Mouse (Mus musculus) layer of hippocampus, postnatal 25 days (tissue): ENCODE measurements around the gene 4931409K22Rik. TPM values are rescaled to one million over a fixed set of nuclear protein-coding genes. Genes with fewer than 3 reads are reported as not detected.
"Not testable (repeated sequence)": the region's sequence is repeated elsewhere in the genome, so short reads cannot be mapped to it uniquely, and the experiment has no call there.

Source experiments
- DNase-seq, 2 experiments: peaks; one replicate each; pipeline ENCODE4 v3.0.0; 2022; ENCODE audit warnings: mixed read lengths in 2 of 2, low spot score in 1 of 2; ENCODE audit errors: extremely low spot score in 1 of 2
- total RNA-seq, 2 experiments: library from RNA; stranded (reverse); gene quantifications; 2 replicates each; pipeline ENCODE4 v1.2.3; 2021

4931409K22Rik gene
- total RNA-seq, 2 experiments from 2014 or later = not detected

DNA sequence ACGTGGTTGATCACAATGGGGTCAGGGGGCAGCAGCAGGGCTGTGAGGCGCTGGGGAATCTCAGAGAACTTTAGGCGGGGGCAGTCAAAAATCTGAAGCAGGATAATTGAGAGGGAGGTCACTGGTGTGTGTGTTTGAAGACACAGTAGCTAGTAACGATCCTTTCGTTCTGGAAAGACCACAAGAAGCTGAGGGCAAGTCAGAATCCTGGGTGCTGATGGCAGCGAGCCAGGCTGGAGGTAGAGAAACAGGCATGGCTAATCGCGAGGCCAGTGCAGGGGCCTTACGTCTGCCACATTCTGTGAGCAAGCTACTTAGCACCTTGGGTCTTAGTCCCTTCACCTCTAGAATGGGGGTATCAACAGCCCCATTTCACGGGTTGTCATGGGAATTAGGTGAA, 37.3 kb upstream of the 4931409K22Rik start:
- no peak for DNase-seq

DNA sequence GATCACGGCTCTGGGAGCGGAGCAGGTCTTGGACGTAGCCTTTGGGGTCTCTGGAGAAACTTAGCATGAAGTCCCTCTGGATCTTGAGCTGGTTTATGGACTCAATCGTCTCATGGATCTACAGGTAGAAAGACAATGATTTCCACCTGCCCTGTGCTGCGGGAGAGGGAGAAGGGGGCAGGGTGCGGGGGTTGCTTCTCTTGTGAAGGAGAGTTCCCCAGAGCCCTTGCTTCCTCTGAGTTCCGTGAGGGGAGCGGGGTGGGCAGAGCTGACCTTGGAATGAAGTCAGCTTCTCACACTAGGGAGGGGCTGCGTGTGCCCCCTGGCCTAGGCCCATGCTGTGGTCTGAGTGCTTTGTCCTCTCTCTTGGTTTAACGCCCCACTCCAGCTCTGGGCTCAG, 36.6 kb upstream of the 4931409K22Rik start:
- no peak for DNase-seq

DNA sequence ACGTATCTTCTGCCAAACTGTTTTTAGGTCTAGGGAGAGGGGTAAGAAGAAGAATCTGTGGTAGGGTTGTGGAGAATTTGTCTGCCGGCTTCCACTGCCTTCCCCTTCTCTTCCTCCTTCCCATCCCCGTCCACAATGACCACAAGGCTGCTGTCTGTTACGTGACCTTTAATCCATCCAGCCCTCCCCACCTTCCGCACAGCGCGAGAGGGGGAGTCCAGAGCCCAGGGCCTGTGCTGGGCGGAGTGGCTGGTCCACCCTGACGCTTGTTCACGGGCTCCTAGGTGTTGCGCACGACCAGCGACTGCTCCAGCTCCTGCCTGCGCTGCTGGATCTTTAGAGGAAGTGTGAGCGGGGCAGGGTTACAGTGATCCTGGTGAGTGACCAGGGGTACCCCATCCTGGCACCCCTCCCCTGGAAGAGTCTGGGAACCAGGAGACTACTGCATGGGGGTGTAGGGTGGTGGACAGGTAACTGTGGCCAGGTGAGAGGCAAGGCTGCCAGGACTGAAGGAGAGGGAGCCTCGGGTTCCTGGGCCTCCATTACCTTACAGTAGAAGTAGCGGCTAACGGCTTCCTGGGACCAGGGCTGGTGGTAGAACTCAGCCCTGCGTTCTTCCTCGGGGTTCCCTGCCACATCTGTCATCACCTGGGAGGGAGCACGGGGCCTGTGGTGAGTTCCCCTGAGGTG, 36.0 kb upstream of the 4931409K22Rik start:
- DNase-seq = no peak

DNA sequence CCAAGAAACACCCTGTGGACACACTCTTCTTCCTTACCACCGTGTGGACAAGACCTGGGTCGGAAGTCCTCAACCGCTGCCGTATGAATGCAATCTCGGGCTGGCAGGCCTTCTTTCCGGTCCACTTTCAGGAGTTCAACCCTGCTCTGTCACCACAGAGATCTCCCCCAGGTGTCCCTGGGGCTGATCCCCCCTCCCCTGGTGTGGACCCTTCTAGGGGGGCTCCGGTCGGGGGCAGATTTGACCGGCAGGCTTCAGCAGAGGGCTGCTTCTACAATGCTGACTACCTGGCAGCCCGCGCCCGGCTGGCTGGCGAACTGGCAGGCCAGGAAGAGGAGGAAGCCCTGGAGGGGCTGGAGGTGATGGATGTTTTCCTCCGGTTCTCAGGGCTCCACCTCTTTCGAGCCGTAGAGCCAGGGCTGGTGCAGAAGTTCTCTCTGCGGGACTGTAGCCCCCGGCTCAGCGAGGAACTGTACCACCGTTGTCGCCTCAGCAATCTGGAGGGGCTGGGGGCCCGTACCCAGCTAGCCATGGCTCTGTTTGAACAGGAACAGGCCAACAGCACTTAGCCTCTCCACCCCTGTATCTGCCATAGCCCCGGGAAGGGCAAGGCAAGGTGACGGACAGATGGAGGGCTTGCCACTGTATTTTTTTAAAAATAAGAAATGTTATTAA, 35.3 kb upstream of the 4931409K22Rik start:
- DNase-seq = no peak

DNA sequence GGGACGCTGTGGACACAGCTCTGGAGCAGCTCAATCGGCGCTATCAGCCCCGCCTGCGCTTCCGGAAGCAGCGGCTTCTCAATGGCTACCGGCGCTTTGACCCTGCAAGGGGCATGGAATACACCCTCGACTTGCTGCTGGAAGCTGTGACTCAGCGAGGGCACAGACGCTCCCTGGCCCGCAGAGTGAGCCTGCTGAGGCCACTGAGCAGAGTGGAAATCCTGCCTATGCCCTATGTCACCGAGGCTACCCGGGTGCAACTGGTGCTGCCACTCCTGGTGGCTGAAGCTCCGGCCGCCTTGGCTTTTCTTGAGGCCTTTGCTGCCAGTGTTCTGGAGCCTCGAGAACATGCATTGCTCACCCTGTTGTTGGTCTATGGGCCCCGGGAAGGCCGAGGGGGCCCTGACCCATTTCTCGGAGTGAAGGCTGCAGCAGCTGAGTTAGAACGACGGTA, 34.7 kb upstream of the 4931409K22Rik start:
- DNase-seq = peak in 1 of 2 experiments; percentile 11

DNA sequence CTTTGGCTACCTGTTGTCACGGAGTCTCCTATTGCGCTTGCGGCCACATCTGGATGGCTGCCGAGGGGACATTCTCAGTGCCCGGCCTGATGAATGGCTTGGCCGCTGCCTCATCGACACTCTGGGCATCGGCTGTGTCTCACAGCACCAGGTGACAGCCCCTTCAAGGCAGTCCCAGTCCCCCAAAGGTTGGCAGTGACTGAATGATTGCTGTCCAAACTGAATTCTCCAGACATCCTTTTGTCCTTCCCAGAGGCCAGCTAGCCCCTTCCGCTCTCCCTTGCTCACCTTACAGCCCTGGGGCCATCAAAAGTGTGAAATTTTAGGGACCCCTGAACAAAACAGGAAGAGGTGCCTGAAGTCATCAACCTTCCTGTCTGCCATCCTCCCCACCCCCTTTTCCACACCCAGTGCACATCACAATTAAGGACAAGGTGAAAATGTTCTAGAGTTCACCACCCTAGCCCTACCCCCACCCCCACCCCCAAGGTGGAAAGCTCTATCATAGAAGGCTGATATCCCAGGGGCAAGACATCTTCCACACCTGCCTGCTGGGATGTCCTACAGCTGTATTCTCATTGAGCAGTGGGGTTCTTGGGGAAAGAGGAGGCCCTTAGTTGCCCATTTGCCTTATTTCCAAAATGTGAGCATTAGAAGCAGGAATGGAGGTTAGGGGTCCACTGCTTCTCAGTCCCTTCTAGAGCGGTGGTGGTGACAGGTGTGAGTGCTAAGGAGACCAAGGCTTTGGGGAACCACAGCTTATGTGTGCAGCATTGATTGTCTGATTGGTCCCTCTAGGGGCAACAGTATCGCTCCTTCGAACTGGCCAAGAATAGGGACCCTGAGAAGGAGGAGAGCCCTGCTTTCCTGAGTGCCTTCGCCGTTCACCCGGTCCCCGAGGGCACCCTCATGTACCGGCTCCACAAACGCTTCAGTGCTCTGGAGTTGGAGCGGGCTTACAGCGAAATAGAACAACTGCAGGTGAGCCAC, 33.2 kb upstream of the 4931409K22Rik start:
- no peak for DNase-seq

DNA sequence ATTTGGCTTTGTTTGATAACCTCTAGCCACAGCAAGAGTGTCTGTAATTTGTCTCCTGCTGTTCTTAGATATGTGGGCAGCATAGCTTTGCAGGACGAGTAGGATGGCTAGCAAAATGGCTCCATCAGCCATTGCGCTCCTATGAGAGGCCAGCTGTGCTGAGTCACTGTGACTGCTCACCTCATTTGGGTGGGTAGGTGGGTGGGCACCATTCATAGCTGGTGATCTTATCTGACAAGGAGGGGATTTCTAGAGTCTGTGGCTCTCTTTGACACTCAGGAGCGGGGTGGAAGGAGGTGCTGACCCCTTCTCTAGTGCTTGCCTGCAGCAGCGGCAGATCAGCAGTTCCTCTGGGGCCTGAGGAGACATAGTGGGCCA, 30.6 kb upstream of the 4931409K22Rik start:
- peak in 1 of 2 experiments; percentile 27 for DNase-seq

DNA sequence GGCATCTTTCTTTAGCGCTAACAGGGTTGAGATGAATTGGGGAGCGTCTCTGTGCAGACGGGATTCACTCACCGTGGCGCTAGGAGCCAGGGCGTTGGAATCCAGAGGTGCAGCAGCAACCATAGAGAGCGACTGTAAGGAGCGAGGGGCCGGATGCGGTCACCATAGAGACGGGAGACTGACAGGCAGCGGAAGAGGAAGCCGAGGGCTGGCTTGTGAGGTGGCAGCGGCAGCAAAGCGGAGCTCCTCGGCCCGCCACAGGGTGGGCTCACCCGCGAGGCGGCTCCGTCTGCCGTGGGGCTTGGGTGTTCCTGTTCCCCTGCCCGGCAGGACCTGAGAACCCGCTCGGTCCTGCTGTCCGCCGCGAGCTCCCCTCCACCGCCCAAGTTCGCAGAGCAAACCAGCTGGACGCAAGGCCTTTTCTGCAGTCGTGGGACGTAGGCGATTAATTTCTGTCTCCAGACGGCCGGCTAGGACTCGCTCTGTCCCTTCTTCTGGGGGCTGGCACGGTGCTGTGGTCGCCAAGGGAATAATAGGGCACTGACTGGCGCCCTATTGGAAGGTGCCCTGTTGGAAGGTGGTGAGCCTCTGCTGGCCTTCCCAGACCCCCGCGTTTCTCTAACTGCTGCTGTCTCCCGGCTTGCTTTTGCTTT, 30.1 kb upstream of the 4931409K22Rik start, which contains the start of gene Chpf2:
Gene Chpf2, plus strand, starts transcription at position 195 of the 653 bp plus-strand sequence.
- DNase-seq = peak; percentile 68 to 69

DNA sequence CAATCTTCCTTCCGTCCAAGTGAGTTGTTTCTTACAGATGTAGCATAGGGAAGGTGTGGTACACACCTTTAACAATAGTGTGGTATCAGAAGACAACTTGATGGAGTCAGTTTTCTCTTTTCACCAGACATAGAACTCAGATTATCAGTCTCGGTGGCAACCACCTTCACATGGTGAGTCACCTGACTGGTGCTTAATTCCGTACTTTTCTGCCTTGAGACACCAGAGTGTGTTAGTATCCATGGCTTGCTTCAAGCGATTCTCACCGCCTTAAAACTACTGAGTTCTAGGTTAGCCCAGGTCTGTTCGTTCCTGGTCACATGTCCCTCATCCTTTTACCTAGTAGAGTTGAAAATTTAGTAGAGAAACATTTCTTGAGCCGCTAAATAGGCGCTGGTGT, 29.5 kb upstream of the 4931409K22Rik start:
- no peak for DNase-seq

DNA sequence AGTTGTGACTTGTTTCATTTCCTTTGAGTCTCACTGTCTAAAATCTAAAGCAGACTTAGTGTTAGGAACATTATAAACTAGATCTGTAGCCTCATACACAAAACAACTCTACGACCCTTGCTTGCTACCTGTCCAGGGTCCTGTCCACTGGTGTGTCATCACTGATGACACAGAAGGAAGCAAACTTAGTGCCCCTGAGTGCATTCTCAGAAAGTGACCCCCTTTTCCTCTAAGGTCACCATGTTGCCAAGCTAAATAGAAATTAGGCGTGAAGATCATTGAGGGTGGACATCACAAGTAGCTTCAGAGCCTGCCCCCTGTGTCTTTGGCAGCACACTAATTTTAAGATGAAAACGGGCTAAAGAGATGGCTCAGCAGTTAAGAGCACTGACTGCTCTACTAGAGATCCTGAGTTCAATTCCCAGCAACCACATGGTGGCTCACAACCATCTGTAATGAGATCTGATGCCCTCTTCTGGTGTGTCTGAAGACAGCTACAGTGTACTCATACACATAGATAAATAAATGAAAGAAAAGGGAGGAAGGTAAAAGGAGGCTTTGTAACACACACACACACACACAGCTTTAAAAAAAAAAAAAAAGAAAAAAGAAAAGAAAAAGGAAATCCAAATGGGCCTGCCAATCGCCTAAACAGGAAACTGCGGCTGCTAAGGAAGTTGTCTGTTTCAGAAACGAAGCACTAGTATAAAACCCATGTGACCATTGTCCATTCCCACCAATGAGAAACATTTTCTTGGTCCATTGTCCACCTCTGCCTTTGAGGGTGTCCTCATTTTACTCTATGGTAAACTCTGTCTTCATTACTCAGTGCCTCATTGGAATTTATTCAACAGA, 21.7 kb upstream of the 4931409K22Rik start:
- DNase-seq = no peak

DNA sequence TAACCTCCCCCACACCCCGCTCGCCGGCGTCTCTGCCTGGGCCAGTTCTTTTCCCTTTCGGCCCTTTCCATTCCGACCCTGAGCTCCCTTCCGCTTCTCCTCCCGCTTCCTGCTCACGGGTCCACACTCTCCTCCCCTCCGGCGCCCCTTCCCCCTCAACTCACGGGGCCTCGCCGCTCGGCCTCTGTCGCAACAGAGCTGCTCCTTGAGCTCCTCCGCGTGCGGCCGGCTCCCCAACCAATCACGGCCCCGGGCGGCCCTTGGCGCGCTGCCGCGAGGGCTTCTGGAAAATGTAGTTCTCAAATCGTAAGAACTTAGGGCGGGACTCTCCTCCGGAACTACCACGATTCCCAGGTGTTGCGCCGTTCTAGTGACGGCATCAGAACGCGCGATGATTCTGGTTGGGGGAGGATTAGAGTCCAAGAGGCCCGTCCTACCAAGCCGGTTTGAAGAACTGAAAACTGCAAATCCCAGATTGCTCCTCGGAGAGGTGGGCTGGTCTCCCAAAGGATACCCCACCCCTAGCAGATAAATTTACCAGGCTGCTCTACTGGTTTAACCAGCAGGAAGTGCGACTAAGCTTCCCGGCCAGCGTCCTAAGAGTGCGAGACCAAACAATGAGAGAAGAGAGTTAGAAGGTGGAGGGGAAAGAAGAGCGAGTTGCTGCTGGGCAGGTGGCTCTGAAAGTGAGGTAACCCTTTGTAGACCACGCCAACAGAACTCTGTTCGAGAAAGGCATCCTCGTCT, 20.7 kb upstream of the 4931409K22Rik start, which contains the start of gene Abcf2:
Gene Abcf2, minus strand, starts transcription at position 285 of the 747 bp plus-strand sequence.
- peak; percentile 99 to 100 for DNase-seq

DNA sequence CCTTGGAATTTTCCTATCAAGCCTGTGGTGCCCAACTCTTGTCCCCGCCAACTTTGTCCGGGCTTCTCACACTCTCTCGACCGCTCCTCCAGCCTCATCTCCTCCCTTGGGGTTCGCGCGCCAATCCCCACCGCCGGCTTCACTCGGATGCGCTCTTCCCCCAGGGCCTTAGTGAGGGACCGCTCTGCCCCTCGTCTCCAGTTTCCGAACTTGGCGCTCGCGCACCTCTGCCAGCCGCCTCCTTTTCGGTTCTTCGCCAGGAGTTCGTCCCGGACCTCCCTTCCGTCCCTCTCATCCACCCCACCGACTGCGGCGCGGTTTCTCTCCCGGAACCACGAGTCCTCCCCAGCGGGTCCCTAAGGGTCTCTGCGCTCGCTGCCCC, 20.2 kb upstream of the 4931409K22Rik start:
- DNase-seq = no peak

DNA sequence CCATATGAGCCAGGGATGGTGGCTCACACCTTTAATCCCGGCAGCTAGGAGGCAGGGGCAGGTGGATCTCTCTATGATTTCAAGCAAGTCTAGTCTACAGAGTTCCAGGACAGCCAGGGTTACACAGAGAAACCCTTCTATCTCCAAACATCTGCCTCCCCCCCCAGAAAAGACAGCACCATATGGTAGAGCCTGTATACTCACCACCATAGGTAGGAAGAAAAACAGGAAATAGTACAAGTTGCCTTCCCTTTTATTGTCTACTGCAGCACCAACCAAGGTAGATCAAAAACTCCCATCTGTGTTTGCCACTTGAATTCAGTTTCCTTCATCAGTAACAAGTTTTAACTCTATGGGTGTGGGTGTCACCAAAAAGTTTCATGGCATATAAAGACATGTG, 19.3 kb upstream of the 4931409K22Rik start:
- no peak for DNase-seq

DNA sequence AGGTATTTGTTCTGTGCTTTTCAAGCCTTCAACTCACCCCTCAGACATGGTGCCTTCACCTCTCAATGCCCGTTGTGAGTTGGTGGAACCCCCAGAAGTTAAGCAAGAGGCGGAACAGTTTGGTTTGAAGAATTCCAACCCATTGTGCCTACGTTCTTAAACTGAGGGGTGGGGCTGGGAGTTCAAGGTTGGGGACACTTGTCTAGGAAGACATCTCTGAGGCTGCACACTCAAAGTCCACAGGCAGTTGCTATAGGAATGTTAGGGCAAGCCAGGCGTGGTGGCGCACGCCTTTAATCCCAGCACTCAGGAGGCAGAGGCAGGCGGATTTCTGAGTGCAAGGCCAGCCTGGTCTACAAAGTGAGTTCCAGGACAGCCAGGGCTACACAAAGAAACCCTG, 1.3 kb downstream of the 4931409K22Rik start:
- not testable (repeated sequence) for DNase-seq

DNA sequence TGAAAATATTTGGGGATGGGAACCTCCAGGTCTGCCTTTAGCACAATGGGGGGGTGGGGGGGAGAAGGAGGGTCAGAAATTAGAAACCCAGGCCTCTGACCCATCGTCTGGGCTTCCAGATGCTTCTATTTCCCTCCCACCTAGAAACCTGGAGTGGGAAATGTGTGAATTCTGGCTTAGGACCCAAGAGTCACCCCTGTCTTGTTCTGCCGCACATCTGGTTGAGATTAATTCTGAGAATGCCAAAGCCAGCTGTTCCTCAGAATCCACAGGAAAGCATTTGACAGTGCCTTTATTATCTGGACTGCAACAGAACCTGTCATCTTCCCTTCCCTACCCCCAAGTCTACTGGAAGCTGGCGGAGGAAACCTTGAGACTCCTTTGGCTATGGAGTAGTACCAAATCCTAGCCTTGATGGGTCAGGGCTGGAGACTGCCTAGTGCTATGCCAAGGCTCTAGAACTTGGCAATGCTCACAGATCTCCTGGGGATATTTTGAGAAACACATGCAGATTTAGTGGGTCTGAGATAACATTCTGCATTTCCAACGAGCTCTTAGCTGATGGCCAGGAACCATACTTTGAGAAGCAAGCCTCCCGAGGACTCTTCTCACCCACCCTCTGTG, 2.9 kb downstream of the 4931409K22Rik start:
- no peak for DNase-seq

DNA sequence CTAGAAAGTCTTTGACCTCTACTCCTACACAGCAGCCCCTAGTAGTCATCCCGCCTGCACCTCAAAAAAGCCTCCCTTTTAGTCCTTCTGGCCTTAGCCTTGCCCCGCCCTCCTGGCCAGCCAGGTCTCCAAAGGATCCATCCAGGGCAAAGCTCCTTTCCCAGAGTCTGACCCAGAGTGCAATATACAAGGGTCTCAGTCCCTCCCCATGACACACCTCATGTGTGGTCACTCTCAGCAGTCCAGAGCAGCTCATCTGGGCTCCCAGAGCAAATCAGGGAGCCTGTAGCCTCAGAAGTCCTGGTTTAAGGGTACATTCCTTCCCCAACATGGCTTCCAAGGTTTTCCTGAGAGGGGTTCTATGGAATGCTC, 5.3 kb downstream of the 4931409K22Rik start:
- no peak for DNase-seq

DNA sequence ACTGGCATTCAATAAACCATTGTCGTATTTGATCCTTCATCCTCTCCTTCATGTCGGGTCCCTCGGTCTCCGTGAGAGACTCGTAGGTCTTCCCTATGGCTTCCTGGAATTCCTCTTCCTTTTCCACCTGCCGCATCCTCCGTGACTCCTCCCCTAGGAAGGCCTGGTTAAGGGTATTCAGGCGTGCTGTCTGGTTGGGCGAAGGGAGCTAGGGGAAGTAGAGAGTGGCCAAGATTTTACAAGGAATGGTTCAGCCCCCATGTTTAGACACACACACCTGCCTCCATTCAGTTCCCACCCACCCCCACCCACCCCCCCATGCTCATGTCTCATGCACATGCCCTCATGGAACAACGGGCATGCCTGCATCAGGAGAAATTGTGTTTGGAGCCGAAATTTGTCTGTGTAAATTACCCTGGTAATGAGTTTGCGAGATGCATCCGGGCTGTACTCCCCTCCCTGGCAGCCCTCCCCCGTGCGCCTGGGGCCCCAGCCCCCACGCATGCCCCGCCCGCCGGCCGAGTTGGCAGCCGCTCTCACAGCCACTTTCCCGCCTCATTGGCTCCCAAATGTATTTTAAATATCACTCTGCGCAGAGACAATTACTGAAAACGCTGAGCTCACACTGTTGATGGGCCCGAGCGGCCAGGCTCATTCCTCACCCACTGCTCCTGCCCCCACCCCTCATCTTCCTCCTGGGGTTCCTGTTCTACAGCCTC, 5.9 kb downstream of the 4931409K22Rik start:
- DNase-seq = peak; percentile 25 to 50

DNA sequence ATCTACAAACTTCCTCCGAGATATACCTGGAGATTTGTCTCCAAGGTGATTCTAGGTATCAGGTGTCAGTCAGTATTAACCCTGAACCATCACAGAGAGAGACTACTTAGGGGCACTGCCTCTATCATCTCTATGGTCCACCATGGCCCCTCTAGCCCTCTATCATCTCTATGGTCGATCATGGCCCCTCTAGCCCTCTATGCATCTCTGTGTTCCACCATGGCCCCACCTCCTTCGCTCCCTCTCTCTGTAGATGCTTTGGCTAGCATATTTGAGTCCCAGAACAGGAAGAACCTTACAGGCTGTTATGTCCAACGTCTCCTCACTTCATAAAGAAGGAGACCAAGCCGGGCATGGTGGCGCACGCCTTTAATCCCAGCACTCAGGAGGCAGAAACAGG, 14.0 kb downstream of the 4931409K22Rik start:
- no peak for DNase-seq
